Mouse (Mus musculus): Measurements from ENCODE around the gene Shisa9. TPM values are rescaled to one million over a fixed set of nuclear protein-coding genes. Genes with fewer than 3 reads are reported as not detected.
A peak's percentile ranks its signal among the peaks of the same experiment; 100 is the strongest.
"Not testable (repeated sequence)": the region's sequence is repeated elsewhere in the genome, so short reads cannot be mapped to it uniquely, and the experiment has no call there.

The Shisa9 gene
- polyA plus RNA-seq (2014; fragmentation: Nextera tagmentation; extraction: Ambion mirVana) = 0.81 and 1.0 TPM in 2 replicates

GRCm38 (mm10) chr16:11983616-11984270, at the start of gene Shisa9:
Gene Shisa9, plus strand, starts transcription at chr16:11984113.
- Histone ChIP-seq H3K4me3 (ENCODE audit: low read depth, low read length) (peak within 1 kb of the TSS; percentile 52), H3K36me3 (ENCODE audit: control insufficient read depth, insufficient read depth, low read length) (no peaks in the 10 kb centered on the region), H3K4me2 (ENCODE audit: low read depth) (peak within 1 kb of the TSS; percentile 85), H3K9me3 (ENCODE audit: control insufficient read depth, low read length) (no peaks in the 10 kb centered on the region), H3K4me1 (ENCODE audit: control insufficient read depth, insufficient read depth, low read length) (peaks cover 5% of the 10 kb centered on the region; the same call in 1 of the 2 replicates), H3K9ac (ENCODE audit: low read length) (peak within 1 kb of the TSS; percentile 45), H3K27ac (ENCODE audit: low read depth, low read length) (no peak within 1 kb of the TSS), H3K27me3 (ENCODE audit: control insufficient read depth, insufficient read depth, low read length) (peaks cover 53% of the 10 kb centered on the region)
- ATAC-seq (ENCODE audit: insufficient read depth, low FRiP score, low TSS enrichment) (peak; percentile 57), DNase-seq (ENCODE audit: low spot score) (peak; percentile 54)
- WGBS = 1% methylated on average over 41 of the region's 42 CpGs

GRCm38 (mm10) chr16:11940477-11940876, 43.4 kb upstream of the Shisa9 start:
- H3K9me3 ChIP-seq (ENCODE audit: control insufficient read depth, low read length) = no peaks in the 10 kb centered on the region
- H3K9ac ChIP-seq (ENCODE audit: low read length) = no peak overlapping the region
- DNase-seq (ENCODE audit: low spot score) (peak; percentile 34), ATAC-seq (ENCODE audit: insufficient read depth, low FRiP score, low TSS enrichment) (no peak)
- H3K27me3 ChIP-seq (ENCODE audit: control insufficient read depth, insufficient read depth, low read length) = no peaks in the 10 kb centered on the region
- no peak overlapping the region for H3K4me3 ChIP-seq (ENCODE audit: low read depth, low read length)
- H3K27ac ChIP-seq (ENCODE audit: low read depth, low read length) = no peak overlapping the region
- no peak overlapping the region for H3K4me2 ChIP-seq (ENCODE audit: low read depth)
- H3K36me3 ChIP-seq (ENCODE audit: control insufficient read depth, insufficient read depth, low read length) = no peaks in the 10 kb centered on the region
- no peaks in the 10 kb centered on the region for H3K4me1 ChIP-seq (ENCODE audit: control insufficient read depth, insufficient read depth, low read length)

GRCm38 (mm10) chr16:11960691-11961090, 23.2 kb upstream of the Shisa9 start:
- no peaks in the 10 kb centered on the region for H3K4me1 ChIP-seq (ENCODE audit: control insufficient read depth, insufficient read depth, low read length)
- DNase-seq (ENCODE audit: low spot score) (no peak), ATAC-seq (ENCODE audit: insufficient read depth, low FRiP score, low TSS enrichment) (no peak)
- no peaks in the 10 kb centered on the region for H3K9me3 ChIP-seq (ENCODE audit: control insufficient read depth, low read length)
- H3K9ac ChIP-seq (ENCODE audit: low read length) = no peak overlapping the region
- H3K4me3 ChIP-seq (ENCODE audit: low read depth, low read length) = no peak overlapping the region
- H3K27me3 ChIP-seq (ENCODE audit: control insufficient read depth, insufficient read depth, low read length) = no peaks in the 10 kb centered on the region
- 81% methylated on average over 1 of the region's 1 CpGs for WGBS
- no peaks in the 10 kb centered on the region for H3K36me3 ChIP-seq (ENCODE audit: control insufficient read depth, insufficient read depth, low read length)
- H3K4me2 ChIP-seq (ENCODE audit: low read depth) = no peak overlapping the region
- H3K27ac ChIP-seq (ENCODE audit: low read depth, low read length) = no peak overlapping the region

- no peaks in the 10 kb centered on the region for H3K9me3 ChIP-seq (ENCODE audit: control insufficient read depth, low read length)
- H3K4me3 ChIP-seq (ENCODE audit: low read depth, low read length) = no peak overlapping the region
- H3K27me3 ChIP-seq (ENCODE audit: control insufficient read depth, insufficient read depth, low read length) = no peaks in the 10 kb centered on the region
- DNase-seq (ENCODE audit: low spot score) (no peak), ATAC-seq (ENCODE audit: insufficient read depth, low FRiP score, low TSS enrichment) (no peak)
- no peak overlapping the region for H3K9ac ChIP-seq (ENCODE audit: low read length)
- no peaks in the 10 kb centered on the region for H3K36me3 ChIP-seq (ENCODE audit: control insufficient read depth, insufficient read depth, low read length)
- H3K27ac ChIP-seq (ENCODE audit: low read depth, low read length) = no peak overlapping the region
- no peaks in the 10 kb centered on the region for H3K4me1 ChIP-seq (ENCODE audit: control insufficient read depth, insufficient read depth, low read length)
- 87% methylated on average over 8 of the region's 8 CpGs for WGBS
- no peak overlapping the region for H3K4me2 ChIP-seq (ENCODE audit: low read depth)
These were observed 17.9 kb upstream of the Shisa9 start for GRCm38 (mm10) chr16:11966041-11966440.

GRCm38 (mm10) chr16:11966810-11967209, 17.1 kb upstream of the Shisa9 start:
- not testable (repeated sequence) for DNase-seq (ENCODE audit: low spot score); H3K9ac ChIP-seq (ENCODE audit: low read length); H3K4me1 ChIP-seq (ENCODE audit: control insufficient read depth, insufficient read depth, low read length); H3K27ac ChIP-seq (ENCODE audit: low read depth, low read length); H3K36me3 ChIP-seq (ENCODE audit: control insufficient read depth, insufficient read depth, low read length); H3K4me3 ChIP-seq (ENCODE audit: low read depth, low read length); H3K4me2 ChIP-seq (ENCODE audit: low read depth); H3K9me3 ChIP-seq (ENCODE audit: control insufficient read depth, low read length); H3K27me3 ChIP-seq (ENCODE audit: control insufficient read depth, insufficient read depth, low read length); ATAC-seq (ENCODE audit: insufficient read depth, low FRiP score, low TSS enrichment)
- WGBS = 87% methylated on average over 4 of the region's 5 CpGs

GRCm38 (mm10) chr16:11967579-11967978, 16.3 kb upstream of the Shisa9 start:
- Histone ChIP-seq H3K4me1 (ENCODE audit: control insufficient read depth, insufficient read depth, low read length) (no peaks in the 10 kb centered on the region), H3K27ac (ENCODE audit: low read depth, low read length) (no peak overlapping the region), H3K27me3 (ENCODE audit: control insufficient read depth, insufficient read depth, low read length) (no peaks in the 10 kb centered on the region), H3K9ac (ENCODE audit: low read length) (no peak overlapping the region), H3K4me2 (ENCODE audit: low read depth) (no peak overlapping the region), H3K9me3 (ENCODE audit: control insufficient read depth, low read length) (no peaks in the 10 kb centered on the region), H3K4me3 (ENCODE audit: low read depth, low read length) (no peak overlapping the region), H3K36me3 (ENCODE audit: control insufficient read depth, insufficient read depth, low read length) (no peaks in the 10 kb centered on the region)
- DNase-seq (ENCODE audit: low spot score) = no peak
- 53% methylated on average over 2 of the region's 2 CpGs for WGBS
- ATAC-seq (ENCODE audit: insufficient read depth, low FRiP score, low TSS enrichment) = no peak

- Histone ChIP-seq H3K27ac (ENCODE audit: low read depth, low read length) (no peak overlapping the region), H3K4me1 (ENCODE audit: control insufficient read depth, insufficient read depth, low read length) (no peaks in the 10 kb centered on the region), H3K4me2 (ENCODE audit: low read depth) (no peak overlapping the region), H3K9ac (ENCODE audit: low read length) (no peak overlapping the region), H3K27me3 (ENCODE audit: control insufficient read depth, insufficient read depth, low read length) (no peaks in the 10 kb centered on the region), H3K36me3 (ENCODE audit: control insufficient read depth, insufficient read depth, low read length) (no peaks in the 10 kb centered on the region), H3K4me3 (ENCODE audit: low read depth, low read length) (no peak overlapping the region), H3K9me3 (ENCODE audit: control insufficient read depth, low read length) (no peaks in the 10 kb centered on the region)
- DNase-seq (ENCODE audit: low spot score) (no peak), ATAC-seq (ENCODE audit: insufficient read depth, low FRiP score, low TSS enrichment) (no peak)
- 56% methylated on average over 4 of the region's 4 CpGs for WGBS
These were observed 10.2 kb upstream of the Shisa9 start for GRCm38 (mm10) chr16:11973707-11974106.

GRCm38 (mm10) chr16:11976737-11977136, 7.2 kb upstream of the Shisa9 start:
- Histone ChIP-seq H3K9ac (ENCODE audit: low read length) (no peak overlapping the region), H3K36me3 (ENCODE audit: control insufficient read depth, insufficient read depth, low read length) (no peaks in the 10 kb centered on the region), H3K27me3 (ENCODE audit: control insufficient read depth, insufficient read depth, low read length) (peaks cover 6% of the 10 kb centered on the region), H3K4me3 (ENCODE audit: low read depth, low read length) (no peak overlapping the region), H3K4me2 (ENCODE audit: low read depth) (no peak overlapping the region), H3K27ac (ENCODE audit: low read depth, low read length) (no peak overlapping the region), H3K9me3 (ENCODE audit: control insufficient read depth, low read length) (no peaks in the 10 kb centered on the region), H3K4me1 (ENCODE audit: control insufficient read depth, insufficient read depth, low read length) (no peaks in the 10 kb centered on the region)
- DNase-seq (ENCODE audit: low spot score) (no peak), ATAC-seq (ENCODE audit: insufficient read depth, low FRiP score, low TSS enrichment) (no peak)
- WGBS = 89% methylated on average over 2 of the region's 2 CpGs

GRCm38 (mm10) chr16:11980764-11981163, 3.1 kb upstream of the Shisa9 start:
- no peak overlapping the region for H3K9ac ChIP-seq (ENCODE audit: low read length)
- H3K27ac ChIP-seq (ENCODE audit: low read depth, low read length) = no peak overlapping the region
- no peak for DNase-seq (ENCODE audit: low spot score)
- no peak overlapping the region for H3K4me2 ChIP-seq (ENCODE audit: low read depth)
- H3K4me1 ChIP-seq (ENCODE audit: control insufficient read depth, insufficient read depth, low read length) = peaks cover 5% of the 10 kb centered on the region; the same call in 1 of the 2 replicates
- peaks cover 43% of the 10 kb centered on the region for H3K27me3 ChIP-seq (ENCODE audit: control insufficient read depth, insufficient read depth, low read length)
- 22% methylated on average over 3 of the region's 3 CpGs for WGBS
- no peaks in the 10 kb centered on the region for H3K9me3 ChIP-seq (ENCODE audit: control insufficient read depth, low read length)
- ATAC-seq (ENCODE audit: insufficient read depth, low FRiP score, low TSS enrichment) = no peak
- no peak overlapping the region for H3K4me3 ChIP-seq (ENCODE audit: low read depth, low read length)
- no peaks in the 10 kb centered on the region for H3K36me3 ChIP-seq (ENCODE audit: control insufficient read depth, insufficient read depth, low read length)

Data from neural tube, embryonic 11.5 days (tissue).